Mouse (Mus musculus) testis, adult 2 months (tissue): ENCODE measurements around the gene 2610507B11Rik.

Experiments used
- CTCF ChIP-seq: fragments of 200-500 bp; IDR thresholded peaks from 2 replicates; pipeline ENCODE4 v1.5.1; 2012; ENCODE audit warnings: low read depth, mild to moderate bottlenecking, inconsistent platforms, low read length, moderate library complexity; ENCODE audit not compliant: control insufficient read depth, insufficient read depth, insufficient replicate concordance
- POLR2A ChIP-seq: fragments of 200-500 bp; IDR thresholded peaks from 2 replicates; pipeline ENCODE4 v1.6.1; 2012; ENCODE audit warnings: low read depth, mild to moderate bottlenecking, inconsistent platforms, low read length, moderate library complexity; ENCODE audit not compliant: control insufficient read depth

DNA sequence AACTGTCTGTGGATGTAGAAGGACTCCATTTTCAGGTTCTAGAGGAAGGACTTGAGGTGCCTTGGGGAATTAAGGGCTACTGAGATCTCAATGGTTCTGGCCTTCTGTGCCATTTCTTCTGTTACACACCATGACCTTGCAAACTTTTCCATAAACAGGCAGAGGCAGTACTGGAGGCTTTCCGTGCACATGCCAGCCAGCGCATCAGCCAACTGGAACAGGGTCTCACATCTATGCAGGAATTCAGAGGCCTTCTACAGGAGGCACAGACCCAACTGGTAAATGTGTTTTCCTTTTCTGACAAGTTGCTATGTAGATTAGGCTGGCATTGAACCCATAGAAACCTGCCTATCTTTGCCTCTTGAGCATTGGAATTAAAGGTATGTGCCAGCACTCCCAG is 52.1 kb downstream of the 2610507B11Rik start:
- TF ChIP-seq POLR2A (no peak), CTCF (no peak)
